Mouse (Mus musculus) stomach, embryonic 16.5 days (tissue): Measurements from ENCODE around the gene Nsg1. TPM values are rescaled to one million over a fixed set of nuclear protein-coding genes. Genes with fewer than 3 reads are reported as not detected.

Experiments used
- ATAC-seq: fragments of 200-750 bp; cut with Nextera tagmentation; 2 replicates; pipeline ENCODE4 v1.8.0; 2017; ENCODE audit warnings: moderate number of reproducible peaks, moderate TSS enrichment; ENCODE audit not compliant: insufficient read depth, low FRiP score
- H3K27ac ChIP-seq: fragments of 300-500 bp; sonication (generic); 2 replicates; pipeline ENCODE4 v1.5.1; 2014; ENCODE audit warnings: low read length
- H3K27me3 ChIP-seq: fragments of 300-500 bp; sonication (generic); 2 replicates; pipeline ENCODE4 v1.6.1; 2014; ENCODE audit warnings: low read length, control low read depth, mixed read lengths; ENCODE audit not compliant: control insufficient read depth, insufficient read depth
- H3K36me3 ChIP-seq: fragments of 300-500 bp; sonication (generic); 2 replicates; pipeline ENCODE4 v1.6.1; 2014; ENCODE audit warnings: low read length; ENCODE audit not compliant: control insufficient read depth, insufficient read depth
- H3K4me1 ChIP-seq: fragments of 300-500 bp; sonication (generic); 2 replicates; pipeline ENCODE4 v1.6.1; 2014; ENCODE audit warnings: low read length, control low read depth, mixed read lengths; ENCODE audit not compliant: control insufficient read depth, insufficient read depth
- H3K4me2 ChIP-seq: fragments of 300-500 bp; sonication (generic); 2 replicates; pipeline ENCODE4 v1.6.1; 2014; ENCODE audit warnings: low read depth, low read length, mixed read lengths
- H3K4me3 ChIP-seq: fragments of 300-500 bp; sonication (generic); replicated peaks from 2 replicates; pipeline ENCODE4 v1.5.1; 2014; ENCODE audit warnings: mild to moderate bottlenecking, low read length
- H3K9ac ChIP-seq: fragments of 300-500 bp; sonication (generic); 2 replicates; pipeline ENCODE4 v1.6.1; 2014; ENCODE audit warnings: low read length
- H3K9me3 ChIP-seq: fragments of 300-500 bp; sonication (generic); replicated peaks from 2 replicates; pipeline ENCODE4 v1.6.1; 2016; ENCODE audit warnings: low read length, control low read depth; ENCODE audit not compliant: control insufficient read depth
- WGBS: fragments of 180-500 bp; shearing (Covaris S2); extraction: QIAGEN DNeasy Blood & Tissue Kit; methylation state at CpG from one replicate; pipeline ENCODE4 v1.1.7; 2014; 5-methylcytosine and 5-hydroxymethylcytosine counted together
- polyA plus RNA-seq: library from polyadenylated mRNA; unstranded; fragments of >200 nt; fragmentation: Nextera tagmentation; extraction: Ambion mirVana; gene quantifications from 2 replicates; pipeline ENCODE4 v1.2.1, GENCODE M21; 2015

Gene Nsg1
- polyA plus RNA-seq, 1 experiment from 2014 or later, result 52.2 TPM

DNA sequence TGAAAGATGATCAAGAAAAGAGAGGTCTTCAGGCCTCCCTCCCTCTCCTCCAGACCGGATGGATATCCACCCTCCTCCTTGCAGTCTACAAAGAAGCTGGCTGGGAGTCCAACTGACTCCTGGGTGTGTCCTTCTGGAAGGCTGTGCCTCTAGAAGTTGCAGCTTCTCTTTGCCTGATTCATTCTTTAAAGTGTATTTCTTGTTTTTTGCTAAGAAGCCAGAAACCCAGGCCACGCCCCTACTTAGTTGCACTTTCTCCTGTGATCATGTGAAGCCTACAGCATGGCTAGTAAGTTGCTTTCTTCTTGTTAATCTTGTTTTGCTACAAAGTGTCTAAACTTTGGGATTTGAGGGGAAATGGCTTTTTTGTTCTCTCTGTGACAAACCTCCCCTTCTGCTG, 27.3 kb upstream of the Nsg1 start:
- WGBS, result 82% methylated on average over 2 of the region's 2 CpGs
- H3K4me2 ChIP-seq, result no peak overlapping the region

DNA sequence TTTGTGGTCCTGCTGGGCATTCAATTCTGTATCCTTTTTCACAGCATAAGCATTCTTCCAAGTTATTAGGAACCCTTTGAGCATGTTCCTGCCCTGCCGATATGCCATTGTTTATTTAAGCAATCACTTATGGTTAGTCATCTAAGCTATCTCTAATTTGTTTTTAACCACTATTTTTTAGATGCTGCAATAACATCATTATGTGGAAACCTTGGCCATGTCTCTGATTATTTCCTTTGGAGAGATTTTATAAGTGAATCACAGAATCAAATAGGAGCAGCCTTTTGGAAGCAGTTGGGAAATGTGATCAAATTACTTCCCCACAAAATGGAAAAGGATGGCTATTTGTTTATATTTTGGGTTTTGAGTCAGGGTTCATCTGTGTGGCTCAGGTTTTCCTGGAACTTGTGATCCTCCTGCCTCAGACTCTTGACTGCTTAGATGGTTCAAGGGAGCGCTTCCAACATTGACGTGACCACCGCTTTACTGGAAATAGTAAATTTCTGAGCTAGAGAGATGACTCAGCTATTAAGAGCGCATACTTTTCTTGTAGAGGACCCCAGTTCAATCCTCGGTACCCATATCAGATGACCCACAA, 25.1 kb upstream of the Nsg1 start:
- no peak overlapping the region for H3K9ac ChIP-seq
- H3K4me1 ChIP-seq, result no peaks in the 10 kb centered on the region
- H3K4me2 ChIP-seq, result no peak overlapping the region
- 77% methylated on average over 6 of the region's 6 CpGs for WGBS
- no peak overlapping the region for H3K4me3 ChIP-seq
- no peak overlapping the region for H3K27ac ChIP-seq
- no peaks in the 10 kb centered on the region for H3K9me3 ChIP-seq
- no peaks in the 10 kb centered on the region for H3K27me3 ChIP-seq
- ATAC-seq, result no peak
- H3K36me3 ChIP-seq, result no peaks in the 10 kb centered on the region

More for the DNA sequence above, 27.3 kb upstream of the Nsg1 start:
- no peak overlapping the region for H3K9ac ChIP-seq
- H3K27ac ChIP-seq, result no peak overlapping the region
- no peak overlapping the region for H3K4me3 ChIP-seq
- H3K36me3 ChIP-seq, result no peaks in the 10 kb centered on the region
- no peaks in the 10 kb centered on the region for H3K9me3 ChIP-seq
- no peak for ATAC-seq
- H3K27me3 ChIP-seq, result no peaks in the 10 kb centered on the region; the same call in 1 of the 2 replicates
- no peaks in the 10 kb centered on the region for H3K4me1 ChIP-seq

DNA sequence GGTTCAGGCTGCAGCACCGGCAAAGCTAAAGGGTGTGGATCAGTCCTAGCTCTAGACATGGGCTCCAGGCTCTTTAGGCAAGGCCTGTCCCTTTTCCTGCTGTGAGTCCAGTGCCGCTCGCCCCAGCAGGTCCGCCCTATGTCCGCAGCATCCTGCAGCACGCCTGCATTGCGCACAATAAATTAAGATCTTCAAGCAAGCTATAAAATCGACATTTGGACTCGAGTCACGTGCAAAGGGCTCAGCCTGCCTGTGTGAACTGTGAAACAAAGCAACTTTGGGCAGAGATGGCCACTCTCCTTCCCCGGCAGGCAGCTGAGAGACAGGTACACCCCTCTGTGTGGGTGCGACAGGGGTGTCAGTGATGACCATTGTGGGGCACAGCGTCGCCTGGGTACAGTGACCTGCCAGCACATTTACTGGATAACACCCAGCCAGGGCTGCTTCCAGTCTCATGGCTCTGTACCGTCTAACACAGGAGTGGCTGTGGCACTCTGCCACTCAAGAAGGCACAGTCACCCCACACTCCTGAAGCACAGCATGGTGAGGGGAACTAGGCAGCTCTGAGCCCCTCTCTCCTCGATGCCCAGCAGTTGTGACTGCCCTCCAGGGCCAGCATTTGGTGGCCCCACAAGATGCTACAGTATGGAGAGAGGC, 14.7 kb upstream of the Nsg1 start:
- WGBS, result 82% methylated on average over 16 of the region's 16 CpGs
- Histone ChIP-seq H3K27me3 (no peaks in the 10 kb centered on the region), H3K36me3 (no peaks in the 10 kb centered on the region), H3K4me1 (no peaks in the 10 kb centered on the region), H3K27ac (no peak overlapping the region), H3K9me3 (0 out of 2 replicates have a peak, but pooled peaks cover 4% of the 10 kb centered on the region), H3K4me3 (no peak overlapping the region), H3K4me2 (no peak overlapping the region), H3K9ac (no peak overlapping the region)
- ATAC-seq, result no peak

DNA sequence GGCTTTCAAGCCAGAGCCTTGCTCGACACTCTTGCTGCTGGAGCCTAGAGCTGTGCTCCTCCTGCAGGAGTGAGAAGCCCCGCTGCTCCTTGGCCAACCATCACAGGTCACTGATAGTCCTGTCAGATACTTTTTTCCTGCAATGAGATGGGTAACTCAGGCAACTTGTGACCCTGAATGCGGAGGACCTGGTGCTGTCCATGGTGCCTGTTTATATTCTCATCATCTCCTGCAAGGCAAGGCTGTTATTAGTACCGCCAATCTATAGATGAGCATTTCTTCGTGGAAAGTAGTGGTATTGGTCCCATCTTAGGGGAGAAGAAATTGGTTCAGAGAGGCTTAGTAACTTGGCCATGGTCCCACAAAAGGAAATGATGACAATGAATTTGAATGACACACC, 14.1 kb upstream of the Nsg1 start:
- WGBS, result 36% methylated on average over 5 of the region's 5 CpGs
- Histone ChIP-seq H3K9ac (no peak overlapping the region), H3K36me3 (no peaks in the 10 kb centered on the region), H3K27me3 (no peaks in the 10 kb centered on the region), H3K27ac (no peak overlapping the region), H3K4me2 (no peak overlapping the region), H3K9me3 (0 out of 2 replicates have a peak, but pooled peaks cover 4% of the 10 kb centered on the region), H3K4me1 (no peaks in the 10 kb centered on the region), H3K4me3 (no peak overlapping the region)
- no peak for ATAC-seq

DNA sequence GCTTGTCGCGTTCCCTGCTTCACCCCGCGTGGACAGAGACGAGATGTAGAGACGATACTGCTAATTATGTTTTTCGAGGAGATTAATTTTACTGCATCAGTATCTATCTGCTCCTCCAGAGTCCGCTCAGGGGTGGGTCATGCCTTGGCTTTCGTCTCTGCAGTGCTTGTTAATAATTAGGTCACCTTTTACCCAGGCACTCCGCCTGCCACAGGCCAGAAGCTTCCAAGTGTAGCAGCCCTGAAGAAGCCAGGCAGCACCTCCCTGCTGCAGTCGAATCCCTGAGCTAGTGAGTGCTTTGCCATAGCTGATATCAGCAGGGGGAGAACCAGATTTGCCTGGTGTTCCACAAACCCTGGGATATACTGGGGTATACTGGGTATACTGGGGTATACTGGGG, 8.8 kb upstream of the Nsg1 start:
- no peaks in the 10 kb centered on the region for H3K27me3 ChIP-seq
- H3K9me3 ChIP-seq, result 0 out of 2 replicates have a peak, but pooled peaks cover 4% of the 10 kb centered on the region
- WGBS, result 69% methylated on average over 11 of the region's 11 CpGs
- no peaks in the 10 kb centered on the region for H3K36me3 ChIP-seq
- H3K4me3 ChIP-seq, result no peak overlapping the region
- H3K4me1 ChIP-seq, result no peaks in the 10 kb centered on the region
- no peak for ATAC-seq
- no peak overlapping the region for H3K27ac ChIP-seq
- H3K4me2 ChIP-seq, result no peak overlapping the region
- H3K9ac ChIP-seq, result no peak overlapping the region

DNA sequence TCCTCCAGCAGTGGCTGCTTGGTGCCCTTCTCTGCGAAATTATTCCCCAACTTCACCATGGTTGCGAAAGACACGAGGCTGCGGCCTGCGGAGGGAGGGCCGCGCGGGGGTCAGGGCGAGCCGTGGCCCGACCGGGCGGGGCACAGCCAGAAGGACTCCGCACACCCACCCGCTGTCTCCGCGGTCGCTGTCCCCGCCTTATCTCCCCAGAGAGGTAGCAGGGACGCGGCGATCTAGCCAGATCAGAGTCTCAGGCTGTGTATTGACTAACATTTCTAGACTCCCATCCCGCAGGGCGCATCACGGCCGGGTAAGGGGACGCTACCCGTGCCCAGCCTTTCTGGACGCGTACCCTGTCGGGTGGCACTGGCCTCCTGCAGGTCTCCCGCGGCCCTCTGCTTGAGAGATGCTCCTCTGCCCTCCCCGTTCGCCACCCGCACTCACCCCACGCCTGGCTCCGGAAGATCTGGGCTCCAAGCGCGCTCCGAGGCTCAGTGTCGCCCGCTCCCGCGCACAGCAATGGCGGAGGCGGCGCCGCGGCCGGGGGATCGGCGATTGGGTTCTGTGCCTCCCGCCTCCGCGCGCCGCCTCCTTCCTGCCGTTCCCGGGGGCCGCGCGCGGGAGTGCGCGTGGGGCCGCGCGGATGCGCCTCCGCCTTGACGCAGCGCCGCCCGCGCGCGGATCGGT, 617 bp downstream of the Nsg1 start:
- peak overlapping the region; percentile 71 for H3K9ac ChIP-seq
- no peaks in the 10 kb centered on the region; the same call in 1 of the 2 replicates for H3K4me1 ChIP-seq
- under 1% methylated on average over 79 of the region's 79 CpGs for WGBS
- H3K27me3 ChIP-seq, result peaks cover 20% of the 10 kb centered on the region
- no peaks in the 10 kb centered on the region for H3K9me3 ChIP-seq
- ATAC-seq, result peak; percentile 83
- H3K36me3 ChIP-seq, result no peaks in the 10 kb centered on the region; the same call in 1 of the 2 replicates
- no peak overlapping the region for H3K27ac ChIP-seq
- peak overlapping the region; percentile 79 for H3K4me2 ChIP-seq
- H3K4me3 ChIP-seq, result peak overlapping the region; percentile 57

DNA sequence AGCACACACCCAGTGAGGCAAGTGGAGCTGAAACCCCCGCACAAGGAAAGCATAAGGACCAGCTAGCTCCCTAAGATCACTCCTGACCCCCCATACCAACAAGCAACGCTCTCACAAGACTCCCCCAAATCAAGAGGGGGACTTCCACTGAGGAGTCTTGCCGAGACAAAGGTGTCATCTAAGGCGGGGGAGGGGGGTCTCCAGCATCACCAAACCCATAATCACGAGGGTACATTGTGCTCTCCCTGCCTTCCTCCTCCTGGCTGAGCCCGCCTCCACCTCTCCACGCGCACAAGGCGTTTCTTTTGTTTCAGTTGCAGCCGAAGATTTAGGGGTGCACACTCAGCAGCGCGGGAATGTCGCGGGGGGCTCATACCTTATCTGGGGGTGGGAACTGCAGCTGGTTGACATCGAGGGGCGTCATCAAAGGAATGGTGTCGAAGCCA, 1.2 kb downstream of the Nsg1 start:
- 3% methylated on average over 17 of the region's 17 CpGs for WGBS
- Histone ChIP-seq H3K9ac (peak overlapping the region; percentile 71), H3K4me2 (peak overlapping the region; percentile 79), H3K27ac (no peak overlapping the region), H3K27me3 (peaks cover 20% of the 10 kb centered on the region), H3K4me1 (no peaks in the 10 kb centered on the region; the same call in 1 of the 2 replicates), H3K36me3 (no peaks in the 10 kb centered on the region; the same call in 1 of the 2 replicates), H3K9me3 (no peaks in the 10 kb centered on the region), H3K4me3 (peak overlapping the region; percentile 57)
- ATAC-seq, result no peak

DNA sequence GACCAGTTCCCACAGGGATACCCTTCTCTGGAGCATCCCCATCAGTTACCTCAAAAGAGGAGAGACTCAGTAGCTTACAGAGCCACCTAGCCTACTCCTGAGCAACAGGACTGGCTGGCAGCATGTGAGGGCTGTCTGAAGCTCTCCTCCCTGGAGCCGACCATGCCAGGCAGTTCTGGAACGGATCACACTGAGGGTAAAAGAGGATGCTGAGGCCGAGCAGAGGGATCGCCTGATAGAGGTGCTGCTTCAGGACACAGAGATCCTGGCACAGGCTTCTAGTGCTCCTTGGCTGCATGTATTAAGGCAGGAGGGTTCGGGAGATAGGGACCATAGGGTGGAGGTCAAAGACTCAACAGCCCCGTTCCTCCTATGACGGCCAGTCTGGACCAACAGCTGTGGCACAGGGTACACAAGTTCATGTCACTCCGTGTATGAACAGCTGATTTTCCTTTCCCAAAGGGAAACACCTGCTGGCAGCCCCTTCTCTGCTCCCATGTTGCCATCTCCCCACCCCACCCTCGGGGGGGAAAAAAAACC, 2.2 kb downstream of the Nsg1 start:
- Histone ChIP-seq H3K4me1 (no peaks in the 10 kb centered on the region; the same call in 1 of the 2 replicates), H3K9ac (no peak overlapping the region), H3K4me3 (no peak overlapping the region), H3K27me3 (peaks cover 16% of the 10 kb centered on the region), H3K27ac (no peak overlapping the region), H3K9me3 (no peaks in the 10 kb centered on the region), H3K36me3 (no peaks in the 10 kb centered on the region; the same call in 1 of the 2 replicates), H3K4me2 (peak overlapping the region; percentile 79; the same call in 1 of the 2 replicates)
- 71% methylated on average over 9 of the region's 9 CpGs for WGBS
- no peak for ATAC-seq

DNA sequence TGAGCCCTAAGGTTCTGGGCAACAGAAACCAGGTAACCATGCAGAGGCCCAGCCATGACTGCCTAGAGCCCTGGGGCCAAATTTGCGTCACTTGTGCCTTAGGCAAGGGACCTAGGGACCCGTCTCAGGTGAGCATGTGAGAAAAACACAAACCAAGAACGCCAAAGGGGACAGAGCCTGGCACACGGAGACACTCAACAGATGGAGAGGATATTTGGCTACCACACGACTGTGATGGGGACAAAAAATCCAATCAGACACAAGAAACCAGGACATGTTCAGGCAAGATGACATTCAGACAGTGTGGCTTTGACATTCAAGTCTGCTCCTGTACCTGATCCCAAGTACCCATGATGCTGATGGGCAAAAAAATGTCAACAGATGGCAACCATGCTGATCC, 6.1 kb downstream of the Nsg1 start:
- peaks cover 5% of the 10 kb centered on the region for H3K36me3 ChIP-seq
- no peak overlapping the region for H3K4me2 ChIP-seq
- H3K27me3 ChIP-seq, result 0 out of 2 replicates have a peak, but pooled peaks cover 4% of the 10 kb centered on the region
- no peak overlapping the region for H3K4me3 ChIP-seq
- H3K27ac ChIP-seq, result no peak overlapping the region
- no peak overlapping the region for H3K9ac ChIP-seq
- WGBS, result 88% methylated on average over 5 of the region's 5 CpGs
- no peaks in the 10 kb centered on the region for H3K9me3 ChIP-seq
- no peak for ATAC-seq
- no peaks in the 10 kb centered on the region for H3K4me1 ChIP-seq
